Mouse (Mus musculus): ENCODE data around the gene Ano5.

Gene Ano5

GRCm38 (mm10) chr7:51510671-51511651 is at the start of gene Ano5:
Ano5 (plus strand) TSS chr7:51511029.
- DNase-seq, result peak; percentile 22

DNA sequence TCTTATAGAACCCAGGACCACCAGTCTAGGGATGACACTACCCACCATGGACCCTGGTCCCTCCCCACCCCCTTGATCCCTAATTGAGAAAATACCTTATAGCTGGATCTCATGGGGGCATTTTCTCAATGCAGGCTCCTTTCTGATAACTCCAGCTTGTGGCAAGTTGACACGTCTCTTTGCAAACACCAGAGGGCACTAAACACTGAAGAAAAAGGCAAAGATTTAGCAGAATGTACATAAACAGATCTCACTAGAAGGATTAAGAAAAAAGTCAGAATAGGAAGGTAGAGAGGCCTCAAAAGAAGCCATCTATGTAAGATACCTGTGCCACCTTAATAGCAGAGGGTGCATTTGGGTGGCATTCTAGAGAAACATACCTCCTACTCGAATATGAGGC is 11.4 kb upstream of the Ano5 start:
- DNase-seq, result no peak

- DNase-seq, result no peak
Measured at GRCm38 (mm10) chr7:51503940-51504339, 6.9 kb upstream of the Ano5 start.

DNA sequence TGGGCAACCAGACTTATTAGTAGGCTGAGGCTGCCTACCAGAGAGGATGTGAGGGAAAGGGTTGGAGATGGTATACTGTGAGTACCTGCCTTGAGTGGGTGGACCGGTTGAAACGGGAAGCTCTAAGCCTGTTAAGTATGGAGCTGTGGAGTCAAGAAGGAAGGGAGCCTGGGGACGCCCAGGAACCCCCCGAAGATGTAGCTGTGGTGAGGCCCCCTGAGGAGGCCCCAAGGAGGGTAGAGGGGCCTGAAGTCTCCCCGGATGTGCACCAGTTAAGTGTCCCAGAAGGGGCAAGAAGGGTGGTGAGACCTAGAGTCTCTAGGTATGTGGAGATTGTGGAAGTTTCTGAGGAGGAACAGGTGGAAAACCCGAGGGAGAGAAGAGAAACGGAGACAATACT is 682 bp upstream of the Ano5 start:
- DNase-seq, result no peak

DNA sequence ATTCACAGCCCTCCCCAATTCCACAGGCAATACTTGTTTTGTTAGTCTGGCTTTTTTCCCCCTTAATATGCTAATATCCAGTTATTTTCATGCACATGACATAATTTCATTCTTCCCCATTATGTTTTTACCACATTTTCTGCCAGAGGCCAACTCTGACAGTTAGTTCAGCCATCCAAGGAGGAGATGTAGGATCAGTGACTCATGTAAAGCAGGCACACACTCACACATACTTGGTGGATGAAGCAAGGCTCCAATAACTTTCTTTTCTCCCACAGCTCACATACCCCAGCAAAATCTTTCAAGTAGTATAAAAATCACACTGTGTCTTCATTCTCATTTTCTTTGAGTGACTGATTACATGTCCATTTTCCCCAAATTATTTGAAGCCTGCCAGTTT is 28.5 kb downstream of the Ano5 start:
- DNase-seq, result no peak

- no peak for DNase-seq
Measured at GRCm38 (mm10) chr7:51540736-51541135, 29.9 kb downstream of the Ano5 start.

GRCm38 (mm10) chr7:51600021-51600420 is 89.2 kb downstream of the Ano5 start:
- DNase-seq, result no peak

GRCm38 (mm10) chr7:51603741-51604140 is 92.9 kb downstream of the Ano5 start:
- DNase-seq, result no peak

GRCm38 (mm10) chr7:51614404-51614803 is 103.6 kb downstream of the Ano5 start:
- DNase-seq, result no peak

DNA sequence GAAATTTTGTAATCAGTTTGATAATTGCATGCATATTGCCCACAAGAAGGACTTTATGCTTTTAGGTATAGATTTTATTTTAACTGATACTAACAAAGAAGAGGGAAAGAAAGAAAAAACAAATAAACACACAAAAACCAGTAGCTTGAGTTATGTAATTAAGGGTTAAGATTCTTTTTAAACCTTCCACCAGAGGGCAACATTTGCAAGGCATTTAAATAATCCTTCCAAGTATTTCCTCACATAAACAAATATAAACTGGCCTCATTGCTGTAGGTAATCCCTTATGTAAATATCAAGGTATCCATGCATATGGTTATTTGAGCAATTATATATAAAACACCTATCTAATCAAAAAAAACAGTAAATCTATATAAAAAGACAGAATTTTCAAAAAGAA is 107.1 kb downstream of the Ano5 start:
- DNase-seq, result no peak

GRCm38 (mm10) chr7:51618412-51618811 is 107.6 kb downstream of the Ano5 start:
- DNase-seq, result no peak

- no peak for DNase-seq
Measured at GRCm38 (mm10) chr7:51619977-51620376, 109.1 kb downstream of the Ano5 start.

- peak; percentile 63 for DNase-seq
Measured at GRCm38 (mm10) chr7:51621694-51622145, 110.9 kb downstream of the Ano5 start, which contains the start of gene Slc17a6. Slc17a6 (plus strand) TSS chr7:51622006.

DNA sequence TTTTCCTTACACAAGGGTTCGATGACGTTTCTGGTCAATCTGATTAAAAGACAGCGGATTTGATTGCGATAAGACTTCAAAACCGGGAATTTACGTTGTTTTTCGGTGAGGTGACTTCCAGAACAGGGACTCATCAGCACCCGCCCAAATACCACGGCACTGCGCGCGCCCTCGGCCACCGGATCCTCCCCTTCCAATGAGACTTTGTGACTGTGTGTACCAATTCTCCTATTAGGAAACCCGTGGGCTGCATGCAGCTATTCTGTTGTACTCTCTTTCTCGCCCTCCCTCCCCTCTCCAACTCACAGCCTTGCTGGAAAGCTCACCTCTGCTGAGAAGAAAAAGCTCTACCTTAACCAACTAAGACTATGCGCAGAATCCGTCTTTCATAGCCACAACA is 111.4 kb downstream of the Ano5 start:
- DNase-seq, result peak; percentile 40

GRCm38 (mm10) chr7:51622666-51623065 is 111.8 kb downstream of the Ano5 start:
- no peak for DNase-seq

- DNase-seq, result no peak
Measured at GRCm38 (mm10) chr7:51624336-51624897, 113.6 kb downstream of the Ano5 start.

- DNase-seq, result peak; percentile 24
Measured at GRCm38 (mm10) chr7:51625161-51625560, 114.3 kb downstream of the Ano5 start.

- DNase-seq, result peak; percentile 8
Measured at GRCm38 (mm10) chr7:51625591-51626255, 114.9 kb downstream of the Ano5 start.

DNA sequence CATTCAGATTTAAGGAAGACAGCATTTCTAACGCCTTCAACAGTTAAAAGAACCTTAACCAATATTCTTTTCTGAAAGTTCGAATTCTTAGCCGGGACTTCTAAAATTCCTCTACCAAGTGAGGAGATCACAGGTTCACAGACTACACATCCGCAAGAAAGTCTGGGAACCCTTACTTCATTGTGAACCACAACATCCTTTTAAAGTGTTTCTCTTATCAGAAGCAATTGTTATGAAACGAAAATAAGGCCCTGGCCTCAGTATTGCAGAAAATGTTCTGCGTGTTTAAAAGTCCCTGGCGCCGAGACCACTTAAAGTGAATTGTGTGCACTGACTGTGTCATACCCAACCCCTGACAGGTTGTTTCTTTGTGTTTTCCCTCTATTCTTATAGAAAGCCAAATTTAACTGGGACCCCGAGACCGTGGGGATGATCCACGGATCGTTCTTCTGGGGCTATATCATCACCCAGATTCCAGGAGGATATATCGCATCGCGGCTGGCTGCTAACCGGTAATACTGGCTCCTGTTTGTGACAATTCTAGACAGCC is 115.7 kb downstream of the Ano5 start:
- DNase-seq, result no peak

GRCm38 (mm10) chr7:51627001-51627631 is 116.3 kb downstream of the Ano5 start:
- peak; percentile 28 for DNase-seq

GRCm38 (mm10) chr7:51627666-51628065 is 116.8 kb downstream of the Ano5 start:
- no peak for DNase-seq

DNA sequence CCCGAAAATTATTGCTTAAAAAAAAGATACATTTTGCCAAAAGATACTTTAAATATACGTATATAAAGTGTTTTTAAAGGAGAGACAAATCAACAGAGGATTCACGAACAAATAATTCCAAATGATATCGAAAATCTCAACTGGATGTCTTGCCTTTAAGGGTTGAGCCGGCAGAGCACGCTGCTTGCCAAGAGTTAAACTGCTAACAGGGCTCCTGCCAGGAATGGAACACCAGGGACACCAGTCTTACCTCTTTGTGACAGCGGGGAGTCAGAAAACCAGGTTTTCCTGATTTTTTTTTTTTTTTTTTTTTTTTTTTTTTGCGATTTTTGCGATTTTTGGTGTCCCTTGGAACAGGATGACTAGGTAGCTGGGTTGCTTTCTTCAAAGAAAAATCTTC is 117.5 kb downstream of the Ano5 start:
- no peak for DNase-seq

DNA sequence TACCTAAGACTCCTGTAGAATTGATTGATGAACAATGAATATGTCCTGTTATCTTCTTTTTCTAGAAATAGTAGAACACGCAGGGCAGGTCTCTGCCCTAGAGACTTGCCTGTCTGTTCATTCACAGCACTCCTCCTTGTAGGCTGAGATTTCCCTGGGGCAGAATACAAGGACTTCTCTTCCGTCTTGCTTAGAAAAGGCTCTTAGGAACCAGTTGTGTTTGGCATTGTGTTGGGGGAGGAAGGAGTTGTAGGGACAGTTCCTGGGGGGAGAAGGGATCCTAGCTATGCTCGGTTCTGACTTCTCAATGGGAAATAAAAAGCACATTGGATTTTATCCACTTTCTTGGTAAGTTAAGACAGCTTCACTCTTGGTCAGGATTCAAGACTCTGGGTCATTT is 118.4 kb downstream of the Ano5 start:
- DNase-seq, result no peak

Measured in right cerebral cortex, postnatal 25 days (tissue).